Mouse (Mus musculus) forebrain, embryonic 11.5 days (tissue): ENCODE measurements around the gene Kpna2. TPM values are rescaled to one million over a fixed set of nuclear protein-coding genes. Genes with fewer than 3 reads are reported as not detected.

Experiments used
- ATAC-seq: fragments of 200-750 bp; cut with Nextera tagmentation; replicated peaks from 2 replicates; pipeline ENCODE4 v1.8.0; 2017; ENCODE audit warnings: moderate TSS enrichment; ENCODE audit not compliant: low FRiP score
- DNase-seq: peaks from one replicate; pipeline ENCODE4 v3.0.0-alpha.2; 2017; ENCODE audit warnings: low spot score
- H3K27ac ChIP-seq: fragments of 300-500 bp; sonication (generic); 2 replicates; pipeline ENCODE4 v1.5.1; 2014; ENCODE audit warnings: low read depth, low read length
- H3K27me3 ChIP-seq: fragments of 300-500 bp; sonication (generic); 2 replicates; pipeline ENCODE4 v1.6.1; 2014; ENCODE audit warnings: mild to moderate bottlenecking, low read length, mixed read lengths; ENCODE audit not compliant: control insufficient read depth, insufficient read depth
- H3K36me3 ChIP-seq: fragments of 300-500 bp; sonication (generic); 2 replicates; pipeline ENCODE4 v1.6.1; 2014; ENCODE audit warnings: mild to moderate bottlenecking, low read length, moderate library complexity, mixed read lengths; ENCODE audit not compliant: control insufficient read depth, insufficient read depth
- H3K4me1 ChIP-seq: fragments of 300-500 bp; sonication (generic); replicated peaks from 2 replicates; pipeline ENCODE4 v1.6.1; 2014; ENCODE audit warnings: low read length, mixed read lengths; ENCODE audit not compliant: control insufficient read depth, insufficient read depth
- H3K4me2 ChIP-seq: fragments of 300-500 bp; sonication (generic); 2 replicates; pipeline ENCODE4 v1.6.1; 2014; ENCODE audit warnings: low read depth, mild to moderate bottlenecking, low read length, moderate library complexity, mixed read lengths; ENCODE audit not compliant: severe bottlenecking
- H3K4me3 ChIP-seq: fragments of 300-500 bp; sonication (generic); 2 replicates; pipeline ENCODE4 v1.5.1; 2014; ENCODE audit warnings: low read depth, low read length
- H3K9ac ChIP-seq: fragments of 300-500 bp; sonication (generic); 2 replicates; pipeline ENCODE4 v1.6.1; 2014; ENCODE audit warnings: low read length
- H3K9me3 ChIP-seq: fragments of 300-500 bp; sonication (generic); 2 replicates; pipeline ENCODE4 v1.6.1; 2016; ENCODE audit warnings: low read length, mixed read lengths; ENCODE audit not compliant: control insufficient read depth
- WGBS: fragments of 180-500 bp; shearing (Covaris S2); extraction: QIAGEN DNeasy Blood & Tissue Kit; methylation state at CpG from one replicate; pipeline ENCODE4 v1.1.7; 2014; 5-methylcytosine and 5-hydroxymethylcytosine counted together
- polyA plus RNA-seq: library from polyadenylated mRNA; unstranded; fragments of >200 nt; fragmentation: Nextera tagmentation; extraction: Ambion mirVana; gene quantifications from 2 replicates; pipeline ENCODE4 v1.2.1, GENCODE M21; 2014

Gene Kpna2
- polyA plus RNA-seq, 1 experiment from 2014 or later = 777 TPM

DNA sequence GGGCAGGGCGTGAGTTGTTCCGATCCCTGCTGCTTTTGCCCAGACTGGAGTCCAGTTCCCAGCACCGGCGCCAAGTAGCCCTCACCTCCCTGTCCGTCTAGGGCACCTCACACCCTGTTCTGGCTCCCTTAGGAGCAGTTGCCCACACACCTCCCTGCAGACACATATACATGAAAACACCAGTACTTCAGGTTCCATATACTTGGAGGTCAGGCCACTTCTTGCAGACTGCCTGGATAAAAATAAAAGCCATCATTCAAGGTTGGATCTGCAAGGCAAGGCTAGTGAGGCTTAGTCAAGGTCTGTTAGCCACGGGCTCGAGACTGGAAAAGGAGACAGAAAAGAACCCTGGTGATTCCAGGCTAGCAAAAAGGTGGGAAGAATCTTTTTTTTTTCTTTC is 32.3 kb upstream of the Kpna2 start:
- H3K4me2 ChIP-seq = no peak overlapping the region
- 15% methylated on average over 7 of the region's 7 CpGs for WGBS
- no peaks in the 10 kb centered on the region for H3K9me3 ChIP-seq
- H3K4me3 ChIP-seq = no peak overlapping the region
- DNase-seq = no peak
- peaks cover 8% of the 10 kb centered on the region; the same call in 1 of the 2 replicates for H3K4me1 ChIP-seq
- H3K9ac ChIP-seq = no peak overlapping the region
- H3K27ac ChIP-seq = peak overlapping the region; percentile 46
- no peak for ATAC-seq
- H3K36me3 ChIP-seq = no peaks in the 10 kb centered on the region; the same call in 1 of the 2 replicates
- H3K27me3 ChIP-seq = no peaks in the 10 kb centered on the region

DNA sequence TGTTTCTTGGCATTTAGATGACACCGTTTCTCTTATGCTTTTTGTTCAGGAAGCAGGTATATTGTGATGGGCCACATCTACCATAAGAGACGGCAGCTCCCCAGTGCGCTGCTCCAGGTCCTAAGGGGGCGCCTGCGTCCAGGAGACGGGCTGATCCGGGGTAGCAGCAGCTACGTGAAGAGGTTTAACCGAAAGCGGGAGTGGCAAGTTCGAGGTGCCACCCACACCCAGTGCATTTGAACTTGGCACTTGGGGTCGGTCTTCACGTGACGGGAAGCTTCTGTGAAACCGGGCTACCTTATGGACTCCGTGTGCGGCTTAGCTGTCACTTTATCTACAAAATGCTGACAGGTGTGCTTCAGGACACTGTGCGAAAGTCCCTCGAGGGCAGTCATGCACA is 30.2 kb upstream of the Kpna2 start:
- H3K4me3 ChIP-seq = no peak overlapping the region
- no peak overlapping the region for H3K27ac ChIP-seq
- no peak overlapping the region for H3K4me2 ChIP-seq
- no peaks in the 10 kb centered on the region for H3K36me3 ChIP-seq
- no peaks in the 10 kb centered on the region for H3K27me3 ChIP-seq
- 62% methylated on average over 19 of the region's 19 CpGs for WGBS
- ATAC-seq (no peak), DNase-seq (no peak)
- no peak overlapping the region for H3K9ac ChIP-seq
- H3K9me3 ChIP-seq = no peaks in the 10 kb centered on the region
- peaks cover 15% of the 10 kb centered on the region; the same call in 1 of the 2 replicates for H3K4me1 ChIP-seq

DNA sequence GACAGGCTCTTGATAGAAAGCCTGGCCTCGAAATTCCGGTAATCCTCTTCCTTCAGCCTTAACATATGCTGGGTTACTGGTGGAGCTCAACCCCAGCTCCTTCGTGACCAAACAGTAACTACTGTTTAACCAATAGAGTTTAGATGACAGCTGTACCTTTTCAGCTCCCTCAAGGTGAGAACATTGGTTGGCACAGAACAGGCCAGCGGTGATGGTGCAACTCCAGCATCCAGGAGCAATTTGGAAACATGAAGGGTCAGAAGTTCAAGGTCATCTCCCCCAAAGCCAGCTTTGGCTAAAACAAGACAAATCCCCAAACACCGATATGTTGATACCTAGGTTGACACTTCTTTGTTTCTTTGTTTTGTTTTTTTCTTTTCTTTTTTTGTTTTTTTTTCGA is 29.4 kb upstream of the Kpna2 start:
- DNase-seq (no peak), ATAC-seq (no peak)
- Histone ChIP-seq H3K9ac (peak overlapping the region; percentile 68; the same call in 1 of the 2 replicates), H3K27ac (no peak overlapping the region), H3K9me3 (no peaks in the 10 kb centered on the region), H3K27me3 (no peaks in the 10 kb centered on the region), H3K36me3 (no peaks in the 10 kb centered on the region), H3K4me1 (peaks cover 15% of the 10 kb centered on the region; the same call in 1 of the 2 replicates), H3K4me2 (peak overlapping the region; percentile 62), H3K4me3 (peak overlapping the region; percentile 54)
- WGBS = 67% methylated on average over 6 of the region's 6 CpGs

DNA sequence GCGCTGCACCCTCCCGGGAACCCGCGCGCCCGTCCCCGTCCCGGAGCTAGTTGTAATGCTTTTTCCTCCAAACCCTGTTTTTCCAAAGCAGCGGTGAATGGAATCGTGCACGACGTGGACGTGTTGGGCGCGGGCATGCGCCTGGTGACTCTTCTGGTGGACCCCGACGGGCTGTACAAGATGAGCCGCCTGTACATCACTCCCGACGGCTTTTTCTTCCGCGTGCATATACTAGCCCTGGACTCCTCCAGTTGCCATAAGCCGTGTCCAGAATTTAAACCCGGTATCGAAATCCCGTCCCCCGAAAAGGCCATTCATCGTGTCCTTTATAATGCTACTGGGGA is 28.9 kb upstream of the Kpna2 start:
- H3K9ac ChIP-seq = peak overlapping the region; percentile 68
- H3K9me3 ChIP-seq = no peaks in the 10 kb centered on the region
- peaks cover 15% of the 10 kb centered on the region; the same call in 1 of the 2 replicates for H3K4me1 ChIP-seq
- ATAC-seq (peak; percentile 69), DNase-seq (no peak)
- 3% methylated on average over 29 of the region's 29 CpGs for WGBS
- H3K27me3 ChIP-seq = no peaks in the 10 kb centered on the region
- peak overlapping the region; percentile 64; the same call in 1 of the 2 replicates for H3K27ac ChIP-seq
- H3K4me2 ChIP-seq = peak overlapping the region; percentile 62
- peak overlapping the region; percentile 54 for H3K4me3 ChIP-seq
- no peaks in the 10 kb centered on the region for H3K36me3 ChIP-seq

DNA sequence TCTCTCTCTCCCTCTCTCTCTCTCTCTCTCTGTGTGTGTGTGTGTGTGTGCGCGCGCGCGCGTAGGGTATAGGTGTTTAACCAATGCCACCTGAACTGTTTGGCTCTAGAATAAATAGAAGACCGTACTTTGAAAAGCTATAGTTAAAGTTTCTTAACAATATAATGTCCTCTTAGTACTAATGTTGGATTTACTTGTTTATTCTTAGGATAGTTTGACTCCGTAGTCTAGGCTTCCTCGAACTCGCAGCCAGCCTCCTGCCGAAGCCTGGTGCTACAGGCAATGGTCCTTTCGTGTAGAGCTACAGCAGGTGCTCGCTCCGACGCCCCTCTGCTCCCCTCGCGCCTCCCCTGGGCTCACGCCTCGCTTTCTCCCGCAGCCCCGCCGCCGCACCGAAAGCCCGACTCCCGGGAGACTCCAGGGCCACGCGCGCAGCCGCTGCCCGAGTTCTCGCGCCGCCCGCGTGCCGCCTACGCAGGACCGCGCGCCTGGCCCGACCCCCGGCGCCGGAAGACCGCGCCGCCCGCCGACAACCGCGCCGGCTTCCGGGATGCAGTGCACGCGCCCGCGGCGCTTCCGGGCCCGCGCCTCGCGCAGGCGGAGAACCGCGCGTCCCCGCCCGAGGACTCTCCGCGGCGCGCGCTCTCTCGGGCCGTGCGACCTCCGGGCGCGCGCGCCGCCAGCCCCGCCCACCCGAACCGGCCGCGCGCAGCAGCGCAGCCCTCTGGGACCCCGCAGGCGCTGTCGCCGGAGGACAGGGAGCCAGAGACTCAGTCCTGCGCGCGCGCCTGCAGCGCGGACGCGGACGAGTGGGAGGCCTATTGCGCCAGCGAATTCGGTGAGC is 28.3 kb upstream of the Kpna2 start:
- H3K4me2 ChIP-seq = peak overlapping the region; percentile 62
- peak overlapping the region; percentile 68 for H3K9ac ChIP-seq
- H3K4me1 ChIP-seq = peaks cover 15% of the 10 kb centered on the region; the same call in 1 of the 2 replicates
- DNase-seq (peak; percentile 93), ATAC-seq (peak; percentile 90)
- no peaks in the 10 kb centered on the region for H3K27me3 ChIP-seq
- peak overlapping the region; percentile 54 for H3K4me3 ChIP-seq
- 1% methylated on average over 75 of the region's 107 CpGs for WGBS
- H3K36me3 ChIP-seq = no peaks in the 10 kb centered on the region
- peak overlapping the region; percentile 77 for H3K27ac ChIP-seq
- H3K9me3 ChIP-seq = no peaks in the 10 kb centered on the region

DNA sequence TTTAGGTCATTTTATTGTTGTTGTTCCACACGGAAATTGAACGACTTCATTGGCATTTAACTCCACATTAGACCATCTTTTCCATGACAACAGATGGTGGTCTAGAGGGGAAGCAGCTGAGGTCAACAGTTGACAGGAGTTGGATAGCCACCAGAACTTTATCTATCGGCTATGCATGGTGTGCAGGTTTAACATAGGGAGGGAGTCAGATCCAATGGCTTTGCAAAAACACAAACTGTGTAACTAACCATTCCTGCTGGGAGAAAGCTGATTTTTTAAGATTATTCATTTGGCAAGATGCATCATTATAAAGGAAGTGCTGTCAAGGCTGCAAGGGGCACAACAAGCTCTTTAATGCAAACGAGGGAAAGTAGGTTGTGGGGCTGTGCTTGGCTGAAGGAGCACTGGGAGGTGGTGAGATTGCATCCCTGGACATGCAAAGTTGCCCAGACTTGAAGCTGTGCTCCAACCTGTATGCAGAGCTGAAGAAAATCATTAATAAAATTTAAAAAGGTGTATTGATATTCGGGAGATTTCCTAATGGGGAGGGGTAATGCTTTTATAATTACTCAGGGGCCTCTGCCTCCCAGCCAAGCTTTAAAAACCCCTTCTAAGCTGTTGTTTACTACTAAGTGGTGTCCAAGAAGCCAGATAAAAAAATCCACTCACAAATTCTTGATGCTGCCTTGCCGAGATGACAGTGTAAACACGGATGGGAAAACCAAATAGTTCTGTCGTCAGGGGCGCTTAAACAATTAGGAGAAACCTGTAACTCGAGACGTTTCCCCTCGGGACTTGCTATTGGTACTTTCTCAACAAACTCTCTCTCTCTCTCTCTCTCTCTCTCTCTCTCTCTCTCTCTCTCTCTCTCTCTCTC is 27.5 kb upstream of the Kpna2 start:
- Histone ChIP-seq H3K27ac (no peak overlapping the region), H3K9ac (peak overlapping the region; percentile 8; the same call in 1 of the 2 replicates), H3K36me3 (no peaks in the 10 kb centered on the region), H3K4me1 (peaks cover 12% of the 10 kb centered on the region; the same call in 1 of the 2 replicates), H3K27me3 (no peaks in the 10 kb centered on the region), H3K4me3 (peak overlapping the region; percentile 54), H3K4me2 (peak overlapping the region; percentile 84), H3K9me3 (no peaks in the 10 kb centered on the region)
- no peak for DNase-seq
- 11% methylated on average over 12 of the region's 12 CpGs for WGBS
- no peak for ATAC-seq

DNA sequence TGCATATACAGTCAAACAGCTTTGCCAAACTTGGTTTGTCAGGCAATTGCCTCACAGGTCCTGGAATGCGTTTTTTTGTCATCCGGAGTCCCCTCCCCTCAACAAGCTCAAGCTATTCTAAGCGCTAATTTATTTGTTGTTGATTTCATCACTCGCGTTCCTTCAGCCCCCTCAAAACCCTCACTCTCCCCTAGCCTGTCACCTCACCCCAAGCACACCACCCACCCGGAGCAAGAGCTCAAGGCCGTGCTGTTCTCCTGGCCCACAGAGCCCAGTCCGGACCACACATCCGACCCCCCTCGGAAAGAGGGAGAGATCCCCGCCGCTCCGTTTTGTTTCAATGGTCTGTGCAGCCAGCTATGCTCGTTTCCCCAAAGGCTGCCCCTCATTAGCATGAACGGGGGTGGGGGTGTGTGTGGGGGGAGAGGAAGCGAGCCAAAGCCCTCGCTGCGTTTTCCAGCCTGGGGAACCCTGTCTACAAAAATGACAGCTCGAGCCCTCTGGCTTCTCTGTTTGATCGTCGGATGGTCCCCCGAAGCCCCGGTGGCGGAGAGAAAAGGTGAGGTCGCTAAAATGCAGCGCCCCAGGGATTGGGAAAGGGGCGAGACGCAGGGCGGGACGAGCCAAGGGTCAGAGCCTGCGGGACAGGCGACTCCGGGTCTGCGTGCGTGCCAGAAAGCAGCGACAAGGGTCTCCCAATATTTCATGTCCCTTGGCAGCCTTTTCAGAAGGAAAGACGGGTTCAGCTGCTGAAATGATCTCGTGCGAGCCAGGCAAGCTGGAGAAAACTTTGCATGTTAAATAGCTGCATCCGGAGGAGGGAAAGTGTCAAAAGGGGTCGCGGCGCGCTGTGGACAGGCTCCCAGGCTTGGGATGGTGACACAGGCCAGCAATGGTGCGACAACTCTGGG is 26.3 kb upstream of the Kpna2 start, which contains the start of gene 1810010H24Rik:
TSS of gene 1810010H24Rik (plus strand) at position 271 of the 911 bp plus-strand sequence.
- H3K27me3 ChIP-seq = no peaks in the 10 kb centered on the region
- no peaks in the 10 kb centered on the region for H3K36me3 ChIP-seq
- H3K27ac ChIP-seq = no peak within 1 kb of the TSS
- under 1% methylated on average over 45 of the region's 45 CpGs for WGBS
- H3K4me2 ChIP-seq = peak within 1 kb of the TSS; percentile 84
- H3K4me1 ChIP-seq = peaks cover 12% of the 10 kb centered on the region; the same call in 1 of the 2 replicates
- no peaks in the 10 kb centered on the region for H3K9me3 ChIP-seq
- peak; percentile 70 for DNase-seq
- peak; percentile 11; the same call in 1 of the 2 replicates for ATAC-seq
- peak within 1 kb of the TSS; percentile 60 for H3K9ac ChIP-seq
- H3K4me3 ChIP-seq = peak within 1 kb of the TSS; percentile 40
